In genomic region chr12:112674132-112675011, GRCm38 (mm10) we compare ENCODE assay signal across 8 mouse cellular contexts. TPM values are rescaled to one million over a fixed set of nuclear protein-coding genes. Genes with fewer than 3 reads are reported as not detected.
A peak's percentile ranks its signal among the peaks of the same experiment; 100 is the strongest.
DNase-seq lines count a peak whose midpoint lies in the region; ATAC-seq lines count a peak whose summit lies in the region.

TSS of gene Akt1 (minus strand) at chr12:112674884.

- intact Hi-C loops in left cerebral cortex, postnatal 10 days (cut with DNase I) = no loop called here

- peak; percentile 7; the same call in 1 of the 2 replicates for ATAC-seq in hindbrain, embryonic 13.5 days (ENCODE audit: low FRiP score)
- peak; percentile 41 for ATAC-seq in megakaryocyte, adult 5-6 weeks (ENCODE audit: poor library complexity, severe bottlenecking)

- peak within 1 kb of the TSS; percentile 100 for H3K9ac ChIP-seq in hindbrain, embryonic 13.5 days

- H3K4me2 ChIP-seq in hindbrain, embryonic 13.5 days = peak within 1 kb of the TSS; percentile 93

- under 1% methylated on average over 60 of the region's 70 CpGs for WGBS in hindbrain, embryonic 13.5 days

- H3K9me3 ChIP-seq in hindbrain, embryonic 13.5 days = no peaks in the 10 kb centered on the region

- peaks cover 83% of the 10 kb centered on the region for H3K4me1 ChIP-seq in hindbrain, embryonic 13.5 days (replicated peaks)

- peaks cover 21% of the 10 kb centered on the region for H3K36me3 ChIP-seq in hindbrain, embryonic 13.5 days

- H3K27ac ChIP-seq in hindbrain, embryonic 13.5 days = peak within 1 kb of the TSS; percentile 96

- H3K27me3 ChIP-seq in hindbrain, embryonic 13.5 days = peaks cover 25% of the 10 kb centered on the region

- peak within 1 kb of the TSS; percentile 97 for H3K4me3 ChIP-seq in hindbrain, embryonic 13.5 days

- peak; percentile 42 for DNase-seq in ovary, postnatal 14 days (ENCODE audit: low spot score)
- DNase-seq in ovary, adult 18-20 months (ENCODE audit: low spot score) = no peak
- DNase-seq in cerebellum, adult 9-10 months = peak; percentile 68
- peak; percentile 51 for DNase-seq in gastrocnemius, adult 18-20 months (ENCODE audit: low spot score)
- DNase-seq in left cerebral cortex, postnatal 10 days (ENCODE audit: extremely low spot score in 1 of 2, low spot score in 2 of 2) = peak in 1 of 2 experiments; percentile 61
- peak; percentile 46 to 69 for DNase-seq in spleen, adult 18-20 months

RNA-seq across cellular contexts. Expression of gene Akt1, which starts in this region (rescaled TPM):
- total RNA-seq in gastrocnemius, adult 18-20 months (2021) = 10 to 100 TPM; 44.7 to 49.5 TPM
- polyA plus RNA-seq in hindbrain, embryonic 13.5 days (2015; fragmentation: Nextera tagmentation; extraction: Ambion mirVana) = 60.8 and 64.5 TPM in 2 replicates
- total RNA-seq in left cerebral cortex, postnatal 10 days (2021) = 100 to 1,000 TPM; 166 to 169 TPM
- 112 and 121 TPM in 2 replicates for total RNA-seq in megakaryocyte, adult 5-6 weeks (2015)
- 112 and 118 TPM in 2 replicates for total RNA-seq in megakaryocyte, adult 5-6 weeks (2017)
